ENCODE assay signal across 16 mouse cellular contexts in genomic region chr5:9716295-9716694, GRCm38 (mm10). TPM values are rescaled to one million over a fixed set of nuclear protein-coding genes. Genes with fewer than 3 reads are reported as not detected.
"Had no signal": no experiment of that assay in that cellular context is flagged by ENCODE, and none has a peak within 500 bp of the region (broad histone marks: within the 10 kb centered on the region; RNA-seq: fewer than 3 reads in every experiment).

No protein-coding gene starts in this region.

- H3K27ac ChIP-seq: intestine, embryonic 15.5 days; limb, embryonic 13.5 days; liver, embryonic 14.5 days; neural tube, embryonic 12.5 days had no signal

- H3K36me3 ChIP-seq: intestine, embryonic 15.5 days; limb, embryonic 13.5 days; neural tube, embryonic 12.5 days had no signal

- H3K27me3 ChIP-seq: intestine, embryonic 15.5 days; limb, embryonic 13.5 days; neural tube, embryonic 12.5 days had no signal

- H3K9ac ChIP-seq: intestine, embryonic 15.5 days; limb, embryonic 13.5 days; liver, embryonic 14.5 days; neural tube, embryonic 12.5 days had no signal

- H3K4me3 ChIP-seq: intestine, embryonic 15.5 days; limb, embryonic 13.5 days; neural tube, embryonic 12.5 days had no signal

- H3K4me2 ChIP-seq: intestine, embryonic 15.5 days; limb, embryonic 13.5 days; neural tube, embryonic 12.5 days had no signal

- H3K4me1 ChIP-seq: intestine, embryonic 15.5 days; limb, embryonic 13.5 days; neural tube, embryonic 12.5 days had no signal

- H3K9me3 ChIP-seq: intestine, embryonic 15.5 days; limb, embryonic 13.5 days; neural tube, embryonic 12.5 days had no signal

- ATAC-seq: intestine, embryonic 15.5 days had no signal

- DNase-seq: kidney, adult 18-20 months; kidney, postnatal 10 days; kidney, postnatal 4 days; lung, adult 18-20 months; retina, postnatal 1 day; thymus, postnatal 36 days had no signal

RNA-seq across cellular contexts. Expression of gene Grm3, which starts 8.7 kb away (rescaled TPM):
- total RNA-seq: liver, adult 2 months; megakaryocyte-erythroid progenitor cell, adult 5-6 weeks; monocyte, adult 5-6 weeks; neutrophil, adult 5-6 weeks had no signal
- polyA plus RNA-seq: liver, adult 2 months; small intestine, adult 2 months; thymus, postnatal 0 days had no signal
